Mouse (Mus musculus): ENCODE measurements around the gene Net1.

DNA sequence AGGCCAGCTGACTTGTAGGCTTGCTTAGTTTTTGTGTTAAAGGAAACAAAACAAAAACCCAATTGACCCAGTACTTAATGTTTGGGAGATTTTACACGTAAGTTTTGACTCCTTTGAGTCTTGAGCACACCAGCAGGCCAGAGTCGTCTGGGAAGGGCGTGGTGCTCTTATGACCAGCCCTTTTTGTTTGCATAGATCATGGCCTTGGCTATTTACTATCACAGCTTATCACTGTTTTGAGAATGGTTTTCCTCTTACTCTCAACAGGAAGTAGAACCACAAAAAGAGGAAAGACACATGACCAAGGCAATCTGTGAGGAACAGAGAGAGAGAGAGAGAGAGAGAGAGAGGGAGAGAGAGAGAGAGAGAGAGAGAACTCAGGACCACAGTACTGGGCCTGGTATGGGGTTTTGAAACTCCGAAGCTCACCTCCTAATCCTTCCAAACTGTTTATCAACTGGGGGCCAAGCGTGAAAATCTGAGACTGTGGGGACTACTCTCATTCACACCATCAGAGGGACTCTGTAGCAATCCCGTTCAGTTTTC, 10.8 kb downstream of the Net1 start:
- TF ChIP-seq CTCF (IDR thresholded peaks at IDR 0.05; ENCODE audit: low read depth, low read length): no peak
- TF ChIP-seq POLR2A (IDR thresholded peaks at IDR 0.05; ENCODE audit: extremely low read depth, insufficient read depth, low read length): no peak

Data from liver, adult 2 months (tissue).